Mouse (Mus musculus) heart, postnatal 0 days (tissue): ENCODE measurements around the gene Ankrd60. TPM values are rescaled to one million over a fixed set of nuclear protein-coding genes. Genes with fewer than 3 reads are reported as not detected.

Experiments
- ATAC-seq: fragments of 200-750 bp; cut with Nextera tagmentation; 2 replicates; pipeline ENCODE4 v1.8.0; 2017; ENCODE audit warnings: low read depth, moderate number of reproducible peaks, moderate library complexity; ENCODE audit not compliant: insufficient read depth
- DNase-seq: peaks from one replicate; pipeline ENCODE4 v3.0.0-alpha.2; 2016; ENCODE audit warnings: low spot score
- H3K27ac ChIP-seq: fragments of 300-500 bp; sonication (generic); 2 replicates; pipeline ENCODE4 v1.5.1; 2014; ENCODE audit warnings: low read depth, mild to moderate bottlenecking
- H3K27me3 ChIP-seq: fragments of 300-500 bp; sonication (generic); 2 replicates; pipeline ENCODE4 v1.6.1; 2014; ENCODE audit warnings: low read length, mixed read lengths; ENCODE audit not compliant: control insufficient read depth, insufficient read depth
- H3K36me3 ChIP-seq: fragments of 300-500 bp; sonication (generic); replicated peaks from 2 replicates; pipeline ENCODE4 v1.6.1; 2014; ENCODE audit warnings: low read length, mixed read lengths; ENCODE audit not compliant: control insufficient read depth, insufficient read depth
- H3K4me1 ChIP-seq: fragments of 300-500 bp; sonication (generic); 2 replicates; pipeline ENCODE4 v1.6.1; 2014; ENCODE audit warnings: antibody characterized with exemption; ENCODE audit not compliant: control insufficient read depth, insufficient read depth
- H3K4me2 ChIP-seq: fragments of 300-500 bp; sonication (generic); 2 replicates; pipeline ENCODE4 v1.6.1; 2014; ENCODE audit warnings: low read depth, mild to moderate bottlenecking, low read length, moderate library complexity
- H3K4me3 ChIP-seq: fragments of 300-500 bp; sonication (generic); 2 replicates; pipeline ENCODE4 v1.5.1; 2014; ENCODE audit warnings: low read depth, low read length
- H3K9ac ChIP-seq: fragments of 300-500 bp; sonication (generic); replicated peaks from 2 replicates; pipeline ENCODE4 v1.6.1; 2014; ENCODE audit warnings: low read depth, low read length, mixed read lengths
- H3K9me3 ChIP-seq: fragments of 300-500 bp; sonication (generic); replicated peaks from 2 replicates; pipeline ENCODE4 v1.6.1; 2016; ENCODE audit warnings: low read length; ENCODE audit not compliant: control insufficient read depth
- CTCF ChIP-seq: IDR thresholded peaks from 2 replicates; pipeline ENCODE4 v1.5.1; 2016; ENCODE audit warnings: antibody characterized with exemption, control low read depth, low read depth
- EP300 ChIP-seq: IDR thresholded peaks from 2 replicates; pipeline ENCODE4 v1.6.1; 2016; ENCODE audit warnings: antibody characterized with exemption, low read depth
- WGBS: fragments of 180-500 bp; shearing (Covaris S2); extraction: QIAGEN DNeasy Blood & Tissue Kit; methylation state at CpG from one replicate; pipeline ENCODE4 v1.1.7; 2014; 5-methylcytosine and 5-hydroxymethylcytosine counted together
- polyA plus RNA-seq: library from polyadenylated mRNA; unstranded; fragments of >200 nt; fragmentation: Nextera tagmentation; extraction: Ambion mirVana; gene quantifications from 2 replicates; pipeline ENCODE4 v1.2.1, GENCODE M21; 2015
- total RNA-seq: library from RNA; depleted of rRNA; stranded (reverse); fragments of >200 nt; gene quantifications from 2 replicates; pipeline ENCODE4 v1.2.3, GENCODE M21; 2014; ENCODE audit warnings: low replicate concordance

Gene Ankrd60
- total and polyA plus RNA-seq, 2 experiments from 2014 or later = not detected

DNA sequence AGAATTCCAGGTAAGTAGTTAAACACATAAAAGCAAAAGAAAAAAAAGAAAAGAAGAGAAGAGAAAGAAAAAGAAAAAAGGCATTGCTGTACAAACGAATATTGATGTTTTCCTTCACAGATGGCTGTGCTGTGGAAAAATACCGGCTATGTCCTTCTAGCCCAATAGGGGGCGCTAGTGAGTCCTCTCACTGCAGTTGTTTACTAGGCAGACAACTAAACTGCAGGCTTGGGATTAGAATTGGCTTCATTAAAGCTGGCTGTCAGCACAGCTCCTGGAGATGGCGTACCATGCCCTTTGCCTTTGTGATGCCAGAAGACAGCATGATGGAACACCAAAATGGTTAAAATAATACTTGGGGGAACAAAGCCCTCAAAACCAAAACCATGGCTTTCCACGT lies 5.3 kb upstream of the Ankrd60 start:
- WGBS = 48% methylated on average over 5 of the region's 5 CpGs
- Histone ChIP-seq H3K4me1 (no peaks in the 10 kb centered on the region), H3K27me3 (peaks cover 28% of the 10 kb centered on the region), H3K4me2 (no peak overlapping the region), H3K27ac (no peak overlapping the region), H3K9me3 (no peaks in the 10 kb centered on the region), H3K36me3 (no peaks in the 10 kb centered on the region), H3K4me3 (no peak overlapping the region), H3K9ac (no peak overlapping the region)
- DNase-seq = no peak
- TF ChIP-seq EP300 (no peak), CTCF (peak; percentile 48)
- ATAC-seq = no peak

DNA sequence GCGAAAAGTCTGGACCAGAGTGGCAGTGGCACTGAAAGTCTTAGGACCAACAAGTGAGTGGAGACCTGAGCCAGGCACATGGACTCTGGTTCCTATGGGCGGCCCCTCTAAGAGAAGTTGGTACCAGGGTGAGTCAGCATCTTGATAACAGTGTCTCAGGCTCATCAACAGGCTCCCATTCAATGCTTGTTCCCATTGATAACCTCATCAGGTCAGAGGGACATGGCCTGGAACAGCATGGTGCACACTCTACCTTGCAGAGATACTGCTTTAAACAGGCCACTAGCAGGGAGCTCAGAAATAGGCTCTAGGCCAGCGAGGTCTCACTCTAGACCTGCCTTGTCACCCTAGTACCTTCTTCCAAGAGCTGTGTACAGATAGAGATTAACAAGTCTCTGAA lies 4.7 kb upstream of the Ankrd60 start:
- DNase-seq (no peak), ATAC-seq (no peak)
- Histone ChIP-seq H3K9me3 (no peaks in the 10 kb centered on the region), H3K4me1 (peaks cover 1% of the 10 kb centered on the region; the same call in 1 of the 2 replicates), H3K4me2 (no peak overlapping the region), H3K4me3 (no peak overlapping the region), H3K27me3 (peaks cover 31% of the 10 kb centered on the region), H3K27ac (no peak overlapping the region), H3K9ac (no peak overlapping the region), H3K36me3 (no peaks in the 10 kb centered on the region)
- no peak for TF ChIP-seq CTCF
- no peak for TF ChIP-seq EP300
- WGBS = 91% methylated on average over 3 of the region's 3 CpGs

DNA sequence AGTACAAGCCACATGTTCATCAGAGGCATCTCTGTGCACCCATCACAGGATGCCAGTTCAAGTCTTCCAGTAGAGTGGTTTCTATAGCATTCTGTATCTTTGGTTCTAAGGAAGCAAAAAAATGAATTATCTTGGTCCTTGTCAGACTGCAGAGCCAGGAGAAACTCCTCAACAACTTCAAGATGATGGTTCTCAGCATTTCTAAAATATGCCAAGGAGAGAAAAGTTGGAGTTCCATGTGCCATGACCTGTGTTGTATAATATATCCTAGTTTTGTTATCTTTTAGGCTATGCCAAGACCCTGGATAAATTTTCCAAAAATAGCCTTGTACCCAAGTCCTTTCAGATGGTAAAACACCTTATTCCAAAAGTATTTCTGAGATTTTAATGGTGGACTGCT lies 2.9 kb upstream of the Ankrd60 start:
- DNase-seq = no peak
- peaks cover 30% of the 10 kb centered on the region for H3K27me3 ChIP-seq
- H3K4me3 ChIP-seq = no peak overlapping the region
- TF ChIP-seq CTCF (no peak), EP300 (no peak)
- H3K4me1 ChIP-seq = peaks cover 4% of the 10 kb centered on the region; the same call in 1 of the 2 replicates
- H3K4me2 ChIP-seq = no peak overlapping the region
- H3K27ac ChIP-seq = no peak overlapping the region
- H3K9me3 ChIP-seq = no peaks in the 10 kb centered on the region
- ATAC-seq = no peak
- H3K9ac ChIP-seq = no peak overlapping the region
- no peaks in the 10 kb centered on the region for H3K36me3 ChIP-seq

DNA sequence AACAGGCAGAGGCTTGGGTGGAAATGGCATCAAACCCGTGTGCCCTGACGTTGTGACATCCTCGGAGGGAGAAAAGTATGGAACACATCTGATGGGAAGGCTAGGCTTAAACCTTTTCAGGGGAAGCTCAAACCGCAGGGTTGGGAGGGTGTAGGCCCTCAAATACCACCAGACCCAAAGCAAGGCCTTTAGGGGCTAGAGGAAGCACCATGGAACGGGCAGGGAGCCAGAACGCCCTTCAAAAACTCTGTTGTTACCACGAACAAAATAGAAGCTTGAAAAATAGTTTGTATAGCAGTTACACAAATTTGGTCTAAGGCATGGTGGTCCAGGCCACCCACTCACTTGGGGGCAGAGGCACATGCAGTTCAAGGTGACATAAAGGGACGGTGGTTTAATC lies 430 bp upstream of the Ankrd60 start:
- DNase-seq (no peak), ATAC-seq (no peak)
- peaks cover 4% of the 10 kb centered on the region; the same call in 1 of the 2 replicates for H3K4me1 ChIP-seq
- H3K4me2 ChIP-seq = peak overlapping the region; percentile 71
- H3K9me3 ChIP-seq = no peaks in the 10 kb centered on the region
- peaks cover 13% of the 10 kb centered on the region for H3K27me3 ChIP-seq
- H3K36me3 ChIP-seq = no peaks in the 10 kb centered on the region
- no peak overlapping the region for H3K27ac ChIP-seq
- H3K9ac ChIP-seq = no peak overlapping the region
- peak overlapping the region; percentile 36; the same call in 1 of the 2 replicates for H3K4me3 ChIP-seq
- 24% methylated on average over 8 of the region's 8 CpGs for WGBS
- no peak for TF ChIP-seq CTCF
- no peak for TF ChIP-seq EP300

DNA sequence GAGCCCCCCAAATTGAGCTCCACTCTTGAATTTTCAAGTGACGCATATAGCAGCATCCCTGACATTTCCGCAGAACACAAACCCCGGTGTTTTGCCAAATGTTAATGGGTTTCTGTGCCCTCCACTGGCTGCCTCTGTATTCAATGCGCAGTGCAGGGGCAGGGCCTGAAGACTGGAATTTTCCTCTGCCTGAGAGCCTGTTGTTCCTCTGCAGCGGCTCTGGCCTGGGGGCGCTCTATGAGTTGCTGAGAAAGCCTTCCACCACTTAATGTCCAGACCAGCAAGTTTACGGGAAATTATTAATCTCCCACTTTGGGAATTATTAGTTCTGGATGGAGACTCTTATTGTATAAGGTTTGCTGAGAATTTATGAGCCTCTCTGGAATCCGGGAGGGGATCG lies 14.0 kb downstream of the Ankrd60 start:
- Histone ChIP-seq H3K4me1 (no peaks in the 10 kb centered on the region), H3K4me2 (no peak overlapping the region), H3K9me3 (no peaks in the 10 kb centered on the region), H3K9ac (no peak overlapping the region), H3K27ac (peak overlapping the region; percentile 15; the same call in 1 of the 2 replicates), H3K27me3 (no peaks in the 10 kb centered on the region), H3K36me3 (no peaks in the 10 kb centered on the region), H3K4me3 (no peak overlapping the region)
- ATAC-seq (no peak), DNase-seq (no peak)
- TF ChIP-seq CTCF (no peak), EP300 (no peak)
- WGBS = 60% methylated on average over 9 of the region's 9 CpGs

DNA sequence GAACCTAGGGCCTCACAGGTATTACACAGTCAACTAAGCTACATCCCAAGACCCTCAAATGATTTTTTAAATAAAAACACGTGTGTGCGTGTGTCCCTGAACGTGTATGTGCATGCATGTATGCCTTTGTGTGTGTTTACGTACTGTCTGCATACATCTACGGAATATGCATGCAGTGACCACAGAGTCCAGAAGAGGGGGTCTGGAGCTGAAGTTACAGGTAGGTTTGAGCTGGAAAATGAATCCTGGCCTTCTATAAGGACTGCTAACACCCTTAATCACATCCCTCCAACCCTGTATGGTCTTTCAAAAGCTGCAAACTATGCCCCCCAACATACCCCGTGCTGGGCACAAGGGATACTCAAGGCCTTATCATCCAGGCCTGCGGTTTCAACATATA lies 14.8 kb downstream of the Ankrd60 start:
- H3K4me3 ChIP-seq = no peak overlapping the region
- no peaks in the 10 kb centered on the region for H3K36me3 ChIP-seq
- no peak for ATAC-seq
- no peak for DNase-seq
- TF ChIP-seq EP300 = no peak
- peak; percentile 52 for TF ChIP-seq CTCF
- no peaks in the 10 kb centered on the region for H3K4me1 ChIP-seq
- 61% methylated on average over 7 of the region's 7 CpGs for WGBS
- H3K27ac ChIP-seq = no peak overlapping the region
- H3K27me3 ChIP-seq = no peaks in the 10 kb centered on the region
- H3K9ac ChIP-seq = no peak overlapping the region
- H3K4me2 ChIP-seq = no peak overlapping the region
- no peaks in the 10 kb centered on the region for H3K9me3 ChIP-seq
